Mouse (Mus musculus): ENCODE data around the gene Gtf2ird1. TPM values are rescaled to one million over a fixed set of nuclear protein-coding genes. Genes with fewer than 3 reads are reported as not detected.
"Not testable (repeated sequence)": the region's sequence is repeated elsewhere in the genome, so short reads cannot be mapped to it uniquely, and the experiment has no call there.

Gtf2ird1 gene
- total RNA-seq, 1 experiment from 2014 or later, result 14.6 TPM

GRCm38 (mm10) chr5:134475686-134476085, 19.2 kb upstream of the Gtf2ird1 start:
- not testable (repeated sequence) for ATAC-seq (replicated peaks; ENCODE audit: low read depth, poor library complexity, severe bottlenecking)

- no peak for ATAC-seq (replicated peaks; ENCODE audit: low read depth, poor library complexity, severe bottlenecking)
Measured at GRCm38 (mm10) chr5:134475006-134475605, 18.6 kb upstream of the Gtf2ird1 start.

- ATAC-seq (replicated peaks; ENCODE audit: low read depth, poor library complexity, severe bottlenecking), result no peak; the same call in 1 of the 2 replicates
Measured at GRCm38 (mm10) chr5:134473902-134474301, 17.4 kb upstream of the Gtf2ird1 start.

GRCm38 (mm10) chr5:134470538-134471169, 14.1 kb upstream of the Gtf2ird1 start:
- no peak for ATAC-seq (replicated peaks; ENCODE audit: low read depth, poor library complexity, severe bottlenecking)

- no peak for ATAC-seq (replicated peaks; ENCODE audit: low read depth, poor library complexity, severe bottlenecking)
Measured at GRCm38 (mm10) chr5:134469559-134470150, 13.1 kb upstream of the Gtf2ird1 start.

- ATAC-seq (replicated peaks; ENCODE audit: low read depth, poor library complexity, severe bottlenecking), result 0 out of 2 replicates have a peak, but pooled peaks have one; percentile 37
Measured at GRCm38 (mm10) chr5:134468158-134468765, 11.7 kb upstream of the Gtf2ird1 start.

- ATAC-seq (replicated peaks; ENCODE audit: low read depth, poor library complexity, severe bottlenecking), result peak; percentile 39; the same call in 1 of the 2 replicates
Measured at GRCm38 (mm10) chr5:134467030-134467549, 10.6 kb upstream of the Gtf2ird1 start.

- ATAC-seq (replicated peaks; ENCODE audit: low read depth, poor library complexity, severe bottlenecking), result no peak
Measured at GRCm38 (mm10) chr5:134466296-134467029, 9.9 kb upstream of the Gtf2ird1 start.

GRCm38 (mm10) chr5:134465197-134465596, 8.7 kb upstream of the Gtf2ird1 start:
- ATAC-seq (replicated peaks; ENCODE audit: low read depth, poor library complexity, severe bottlenecking), result no peak

- ATAC-seq (replicated peaks; ENCODE audit: low read depth, poor library complexity, severe bottlenecking), result no peak
Measured at GRCm38 (mm10) chr5:134464225-134464624, 7.7 kb upstream of the Gtf2ird1 start.

- ATAC-seq (replicated peaks; ENCODE audit: low read depth, poor library complexity, severe bottlenecking), result no peak
Measured at GRCm38 (mm10) chr5:134462731-134463130, 6.2 kb upstream of the Gtf2ird1 start.

- ATAC-seq (replicated peaks; ENCODE audit: low read depth, poor library complexity, severe bottlenecking), result no peak
Measured at GRCm38 (mm10) chr5:134462316-134462715, 5.8 kb upstream of the Gtf2ird1 start.

- no peak for ATAC-seq (replicated peaks; ENCODE audit: low read depth, poor library complexity, severe bottlenecking)
Measured at GRCm38 (mm10) chr5:134460546-134460945, 4.0 kb upstream of the Gtf2ird1 start.

GRCm38 (mm10) chr5:134459096-134459495, 2.6 kb upstream of the Gtf2ird1 start:
- ATAC-seq (replicated peaks; ENCODE audit: low read depth, poor library complexity, severe bottlenecking), result no peak

- ATAC-seq (replicated peaks; ENCODE audit: low read depth, poor library complexity, severe bottlenecking), result no peak
Measured at GRCm38 (mm10) chr5:134458416-134458815, 1.9 kb upstream of the Gtf2ird1 start.

- no peak for ATAC-seq (replicated peaks; ENCODE audit: low read depth, poor library complexity, severe bottlenecking)
Measured at GRCm38 (mm10) chr5:134457371-134457770, 855 bp upstream of the Gtf2ird1 start.

GRCm38 (mm10) chr5:134455914-134456423, 547 bp downstream of the Gtf2ird1 start:
- peak; percentile 34 for ATAC-seq (replicated peaks; ENCODE audit: low read depth, poor library complexity, severe bottlenecking)

- peak; percentile 43 for ATAC-seq (replicated peaks; ENCODE audit: low read depth, poor library complexity, severe bottlenecking)
Measured at GRCm38 (mm10) chr5:134455186-134455895, 1.2 kb downstream of the Gtf2ird1 start.

GRCm38 (mm10) chr5:134454421-134454820, 2.1 kb downstream of the Gtf2ird1 start:
- no peak for ATAC-seq (replicated peaks; ENCODE audit: low read depth, poor library complexity, severe bottlenecking)
